Mouse (Mus musculus): Measurements from ENCODE around the gene Mgat4b. TPM values are rescaled to one million over a fixed set of nuclear protein-coding genes. Genes with fewer than 3 reads are reported as not detected.
A peak's percentile ranks its signal among the peaks of the same experiment; 100 is the strongest.

The Mgat4b gene
- polyA plus RNA-seq, 1 experiment from 2014 or later = 15.2 TPM

- Histone ChIP-seq H3K9ac (ENCODE audit: low read length) (peak overlapping the region; percentile 60), H3K27ac (ENCODE audit: low read depth, low read length) (no peak overlapping the region), H3K4me2 (ENCODE audit: low read length) (peak overlapping the region; percentile 87), H3K36me3 (ENCODE audit: control insufficient read depth, insufficient read depth, low read length) (peaks cover 33% of the 10 kb centered on the region), H3K4me3 (ENCODE audit: low read depth, low read length) (peak overlapping the region; percentile 55), H3K9me3 (replicated peaks; ENCODE audit: control insufficient read depth, low read length) (no peaks in the 10 kb centered on the region), H3K4me1 (ENCODE audit: control insufficient read depth, insufficient read depth, low read length) (peaks cover 8% of the 10 kb centered on the region; the same call in 1 of the 2 replicates), H3K27me3 (replicated peaks; ENCODE audit: control insufficient read depth, insufficient read depth, low read length) (no peaks in the 10 kb centered on the region)
- ATAC-seq (peak; percentile 33), DNase-seq (ENCODE audit: low spot score) (no peak)
- 1% methylated on average over 65 of the region's 66 CpGs for WGBS
These were observed 26.5 kb downstream of the Mgat4b start for GRCm38 (mm10) chr11:50236937-50237835.

GRCm38 (mm10) chr11:50238324-50238723, 27.6 kb downstream of the Mgat4b start, which contains the start of gene Ltc4s:
Gene Ltc4s (minus strand): TSS chr11:50238616.
- 48% methylated on average over 10 of the region's 10 CpGs for WGBS
- no peaks in the 10 kb centered on the region for H3K27me3 ChIP-seq (replicated peaks; ENCODE audit: control insufficient read depth, insufficient read depth, low read length)
- 0 out of 2 replicates have a peak within 1 kb of the TSS, but pooled peaks have one; percentile 55 for H3K4me3 ChIP-seq (ENCODE audit: low read depth, low read length)
- H3K9ac ChIP-seq (ENCODE audit: low read length) = peak within 1 kb of the TSS; percentile 60; the same call in 1 of the 2 replicates
- H3K36me3 ChIP-seq (ENCODE audit: control insufficient read depth, insufficient read depth, low read length) = peaks cover 22% of the 10 kb centered on the region
- ATAC-seq (no peak), DNase-seq (ENCODE audit: low spot score) (no peak)
- H3K4me2 ChIP-seq (ENCODE audit: low read length) = peak within 1 kb of the TSS; percentile 87
- peaks cover 8% of the 10 kb centered on the region; the same call in 1 of the 2 replicates for H3K4me1 ChIP-seq (ENCODE audit: control insufficient read depth, insufficient read depth, low read length)
- H3K27ac ChIP-seq (ENCODE audit: low read depth, low read length) = no peak within 1 kb of the TSS
- H3K9me3 ChIP-seq (replicated peaks; ENCODE audit: control insufficient read depth, low read length) = no peaks in the 10 kb centered on the region

DNA sequence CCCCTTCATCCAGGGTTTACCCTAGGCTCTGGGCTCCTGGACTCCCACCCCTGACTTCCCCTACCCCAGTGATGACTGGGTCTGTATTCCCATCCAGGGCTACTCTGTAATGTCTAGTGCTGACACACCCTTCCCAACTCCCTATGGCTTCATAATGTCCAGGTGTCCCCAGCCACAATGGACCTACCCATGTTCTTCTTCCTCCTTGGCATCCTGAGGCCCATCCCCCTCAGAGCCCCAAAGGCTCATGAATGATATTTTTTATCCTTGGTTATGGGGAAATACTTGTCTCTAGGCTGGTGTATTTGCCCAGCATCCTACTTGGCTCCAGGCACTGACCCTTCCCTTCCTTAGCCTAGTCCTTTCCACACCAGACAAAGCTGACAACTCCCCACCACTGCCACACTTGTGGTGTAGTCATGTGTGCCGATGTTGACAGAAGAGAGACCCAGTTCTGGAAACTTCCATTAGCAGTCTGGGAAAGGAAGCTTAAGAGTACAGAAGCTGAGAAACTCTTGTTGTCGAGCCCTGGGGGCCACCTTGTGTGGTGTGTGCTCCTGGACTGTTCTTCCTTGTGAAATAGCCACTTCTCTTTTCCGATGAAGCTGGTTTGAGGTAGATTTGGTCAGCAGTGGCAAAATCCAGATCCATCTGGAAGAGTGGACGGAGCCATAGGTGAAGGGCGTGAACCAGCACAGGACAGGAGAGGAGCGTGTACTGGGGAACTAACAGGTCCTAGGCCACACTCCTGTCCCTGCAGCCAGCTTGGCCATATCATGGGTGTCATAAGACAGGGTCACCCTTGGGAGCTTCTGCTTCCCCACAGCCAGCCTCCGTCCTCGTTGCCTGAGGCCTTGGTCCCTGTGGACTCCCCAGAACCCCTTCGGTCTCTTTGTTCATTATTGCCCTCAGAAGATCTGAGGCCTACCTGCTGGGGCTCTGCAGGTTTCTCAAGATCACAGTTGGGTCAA, 28.4 kb downstream of the Mgat4b start:
- peaks cover 8% of the 10 kb centered on the region; the same call in 1 of the 2 replicates for H3K4me1 ChIP-seq (ENCODE audit: control insufficient read depth, insufficient read depth, low read length)
- no peak for ATAC-seq
- H3K9ac ChIP-seq (ENCODE audit: low read length) = no peak overlapping the region
- H3K27me3 ChIP-seq (replicated peaks; ENCODE audit: control insufficient read depth, insufficient read depth, low read length) = no peaks in the 10 kb centered on the region
- no peak for DNase-seq (ENCODE audit: low spot score)
- no peak overlapping the region for H3K27ac ChIP-seq (ENCODE audit: low read depth, low read length)
- H3K4me2 ChIP-seq (ENCODE audit: low read length) = no peak overlapping the region
- no peak overlapping the region for H3K4me3 ChIP-seq (ENCODE audit: low read depth, low read length)
- WGBS = 94% methylated on average over 9 of the region's 9 CpGs
- no peaks in the 10 kb centered on the region for H3K9me3 ChIP-seq (replicated peaks; ENCODE audit: control insufficient read depth, low read length)
- peaks cover 14% of the 10 kb centered on the region for H3K36me3 ChIP-seq (ENCODE audit: control insufficient read depth, insufficient read depth, low read length)

- no peak overlapping the region for H3K27ac ChIP-seq (ENCODE audit: low read depth, low read length)
- no peaks in the 10 kb centered on the region for H3K9me3 ChIP-seq (replicated peaks; ENCODE audit: control insufficient read depth, low read length)
- peaks cover 1% of the 10 kb centered on the region; the same call in 1 of the 2 replicates for H3K36me3 ChIP-seq (ENCODE audit: control insufficient read depth, insufficient read depth, low read length)
- H3K27me3 ChIP-seq (replicated peaks; ENCODE audit: control insufficient read depth, insufficient read depth, low read length) = no peaks in the 10 kb centered on the region
- no peak overlapping the region for H3K9ac ChIP-seq (ENCODE audit: low read length)
- 94% methylated on average over 7 of the region's 7 CpGs for WGBS
- no peak for ATAC-seq
- H3K4me1 ChIP-seq (ENCODE audit: control insufficient read depth, insufficient read depth, low read length) = peaks cover 8% of the 10 kb centered on the region; the same call in 1 of the 2 replicates
- no peak overlapping the region for H3K4me2 ChIP-seq (ENCODE audit: low read length)
- no peak for DNase-seq (ENCODE audit: low spot score)
- no peak overlapping the region for H3K4me3 ChIP-seq (ENCODE audit: low read depth, low read length)
These were observed 29.7 kb downstream of the Mgat4b start for GRCm38 (mm10) chr11:50240235-50240911.

GRCm38 (mm10) chr11:50243926-50244325, 33.2 kb downstream of the Mgat4b start:
- no peak overlapping the region for H3K4me3 ChIP-seq (ENCODE audit: low read depth, low read length)
- no peak overlapping the region for H3K9ac ChIP-seq (ENCODE audit: low read length)
- 82% methylated on average over 6 of the region's 6 CpGs for WGBS

DNA sequence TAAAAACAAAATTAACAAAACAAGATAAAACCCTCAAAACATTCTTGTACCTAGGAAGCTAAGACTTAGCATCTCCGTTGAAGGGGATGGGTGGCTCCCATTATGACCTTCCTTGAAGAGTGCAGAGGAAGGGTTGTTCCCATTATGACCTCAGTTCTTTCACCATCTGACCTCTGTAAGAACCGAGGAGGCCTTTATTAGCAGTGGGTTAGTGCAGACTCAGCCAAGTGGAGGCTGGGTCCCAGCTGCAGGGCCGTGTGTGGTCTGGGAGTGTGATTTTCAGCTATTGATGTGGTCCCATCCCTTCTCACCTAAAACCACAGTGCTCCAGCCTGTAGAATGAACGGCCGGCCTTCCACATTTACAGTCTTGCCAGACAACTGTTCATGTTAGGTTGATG, 34.6 kb downstream of the Mgat4b start:
- Histone ChIP-seq H3K4me3 (ENCODE audit: low read depth, low read length) (no peak overlapping the region), H3K4me1 (ENCODE audit: control insufficient read depth, insufficient read depth, low read length) (no peaks in the 10 kb centered on the region), H3K27ac (ENCODE audit: low read depth, low read length) (no peak overlapping the region), H3K9me3 (replicated peaks; ENCODE audit: control insufficient read depth, low read length) (no peaks in the 10 kb centered on the region), H3K9ac (ENCODE audit: low read length) (no peak overlapping the region), H3K4me2 (ENCODE audit: low read length) (no peak overlapping the region), H3K27me3 (replicated peaks; ENCODE audit: control insufficient read depth, insufficient read depth, low read length) (no peaks in the 10 kb centered on the region), H3K36me3 (ENCODE audit: control insufficient read depth, insufficient read depth, low read length) (no peaks in the 10 kb centered on the region)
- 81% methylated on average over 5 of the region's 5 CpGs for WGBS
- DNase-seq (ENCODE audit: low spot score) (no peak), ATAC-seq (no peak)

More at GRCm38 (mm10) chr11:50243926-50244325, 33.2 kb downstream of the Mgat4b start:
- H3K9me3 ChIP-seq (replicated peaks; ENCODE audit: control insufficient read depth, low read length) = no peaks in the 10 kb centered on the region
- DNase-seq (ENCODE audit: low spot score) = no peak
- no peak overlapping the region for H3K4me2 ChIP-seq (ENCODE audit: low read length)
- no peak for ATAC-seq
- H3K4me1 ChIP-seq (ENCODE audit: control insufficient read depth, insufficient read depth, low read length) = no peaks in the 10 kb centered on the region
- no peaks in the 10 kb centered on the region for H3K36me3 ChIP-seq (ENCODE audit: control insufficient read depth, insufficient read depth, low read length)
- no peaks in the 10 kb centered on the region for H3K27me3 ChIP-seq (replicated peaks; ENCODE audit: control insufficient read depth, insufficient read depth, low read length)
- H3K27ac ChIP-seq (ENCODE audit: low read depth, low read length) = no peak overlapping the region

- ATAC-seq (no peak), DNase-seq (ENCODE audit: low spot score) (no peak)
- H3K4me3 ChIP-seq (ENCODE audit: low read depth, low read length) = no peak overlapping the region
- H3K36me3 ChIP-seq (ENCODE audit: control insufficient read depth, insufficient read depth, low read length) = no peaks in the 10 kb centered on the region
- WGBS = 81% methylated on average over 7 of the region's 7 CpGs
- no peak overlapping the region for H3K9ac ChIP-seq (ENCODE audit: low read length)
- no peaks in the 10 kb centered on the region for H3K27me3 ChIP-seq (replicated peaks; ENCODE audit: control insufficient read depth, insufficient read depth, low read length)
- H3K4me1 ChIP-seq (ENCODE audit: control insufficient read depth, insufficient read depth, low read length) = no peaks in the 10 kb centered on the region
- no peaks in the 10 kb centered on the region for H3K9me3 ChIP-seq (replicated peaks; ENCODE audit: control insufficient read depth, low read length)
- H3K4me2 ChIP-seq (ENCODE audit: low read length) = no peak overlapping the region
- H3K27ac ChIP-seq (ENCODE audit: low read depth, low read length) = no peak overlapping the region
These were observed 37.9 kb downstream of the Mgat4b start for GRCm38 (mm10) chr11:50248473-50249171.

GRCm38 (mm10) chr11:50252166-50252565, 41.5 kb downstream of the Mgat4b start:
- H3K27me3 ChIP-seq (replicated peaks; ENCODE audit: control insufficient read depth, insufficient read depth, low read length) = no peaks in the 10 kb centered on the region
- WGBS = 74% methylated on average over 3 of the region's 3 CpGs
- H3K4me1 ChIP-seq (ENCODE audit: control insufficient read depth, insufficient read depth, low read length) = no peaks in the 10 kb centered on the region
- no peak overlapping the region for H3K4me3 ChIP-seq (ENCODE audit: low read depth, low read length)
- no peaks in the 10 kb centered on the region for H3K9me3 ChIP-seq (replicated peaks; ENCODE audit: control insufficient read depth, low read length)
- no peak overlapping the region for H3K27ac ChIP-seq (ENCODE audit: low read depth, low read length)
- ATAC-seq (no peak), DNase-seq (ENCODE audit: low spot score) (no peak)
- no peak overlapping the region for H3K4me2 ChIP-seq (ENCODE audit: low read length)
- H3K9ac ChIP-seq (ENCODE audit: low read length) = no peak overlapping the region
- peaks cover 21% of the 10 kb centered on the region for H3K36me3 ChIP-seq (ENCODE audit: control insufficient read depth, insufficient read depth, low read length)
